Mouse (Mus musculus) olfactory bulb, adult 2 months (tissue): ENCODE measurements around the gene Gapvd1.

Experiments
- CTCF ChIP-seq: fragments of 200-500 bp; IDR thresholded peaks from 2 replicates; pipeline ENCODE4 v1.5.1; 2012; ENCODE audit warnings: low read depth, mild to moderate bottlenecking, low read length, moderate library complexity; ENCODE audit not compliant: insufficient read depth
- POLR2A ChIP-seq: fragments of 200-500 bp; IDR thresholded peaks from 2 replicates; pipeline ENCODE4 v1.6.1; 2012; ENCODE audit warnings: mild to moderate bottlenecking, low read depth, low read length, moderate library complexity; ENCODE audit not compliant: insufficient read depth

DNA sequence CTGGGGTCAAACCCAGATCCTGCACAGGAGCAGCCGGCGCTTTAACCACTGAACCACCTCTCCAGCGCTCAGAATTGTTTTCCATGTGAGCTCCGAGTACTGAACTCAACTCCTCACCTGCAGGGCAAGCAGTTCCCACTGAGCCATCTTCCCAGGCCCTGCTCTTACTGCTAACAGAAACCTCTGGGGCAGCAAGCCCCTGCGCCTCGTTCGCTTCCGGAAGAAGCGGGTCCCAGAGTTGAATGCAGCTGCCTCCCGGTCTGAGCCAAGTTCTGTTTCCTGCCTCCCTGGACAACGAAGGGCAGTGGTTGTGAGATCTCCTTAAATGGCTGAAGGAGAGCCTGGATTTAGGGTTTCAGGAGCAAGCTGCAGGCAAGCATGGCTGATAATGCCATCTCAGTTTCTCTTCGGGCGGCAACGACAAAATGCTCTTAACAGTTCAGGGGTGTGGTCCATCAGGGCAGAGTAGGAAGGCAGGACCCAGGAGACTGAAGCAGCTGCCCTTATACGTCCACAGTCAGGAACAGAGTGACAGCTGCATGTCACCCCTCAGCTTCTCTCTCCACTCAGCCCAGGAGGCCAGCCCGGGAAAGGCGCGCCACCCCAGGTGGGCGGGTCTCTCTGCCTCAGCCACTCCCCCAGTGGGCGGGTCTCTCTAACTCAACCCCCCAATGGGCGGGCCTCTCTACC, 109.0 kb downstream of the Gapvd1 start:
- TF ChIP-seq POLR2A (no peak), CTCF (no peak)
